Mouse (Mus musculus): ENCODE measurements around the gene Mthfr. TPM values are rescaled to one million over a fixed set of nuclear protein-coding genes. Genes with fewer than 3 reads are reported as not detected.

Mthfr gene
- 19.9 and 20.9 TPM in 2 replicates for polyA plus RNA-seq (2015; fragmentation: Nextera tagmentation; extraction: Ambion mirVana)

- under 1% methylated on average over 54 of the region's 54 CpGs for WGBS
- peaks cover 24% of the 10 kb centered on the region for H3K36me3 ChIP-seq
- H3K9ac ChIP-seq = peak within 1 kb of the TSS; percentile 86
- peak within 1 kb of the TSS; percentile 90 for H3K4me2 ChIP-seq
- H3K27me3 ChIP-seq = no peaks in the 10 kb centered on the region
- H3K9me3 ChIP-seq = no peaks in the 10 kb centered on the region
- H3K4me3 ChIP-seq = peak within 1 kb of the TSS; percentile 74
- ATAC-seq (ENCODE audit: low read depth) = peak; percentile 87
- peaks cover 60% of the 10 kb centered on the region for H3K4me1 ChIP-seq (replicated peaks)
- peak within 1 kb of the TSS; percentile 89 for H3K27ac ChIP-seq (replicated peaks)
These were observed at the start of gene Mthfr, which contains the start of gene Clcn6 for GRCm38 (mm10) chr4:148038600-148039253. Gene Mthfr, plus strand, starts transcription at chr4:148039077. Gene Clcn6, minus strand, starts transcription at chr4:148038821.

- Histone ChIP-seq H3K4me1 (replicated peaks) (no peaks in the 10 kb centered on the region; the same call in 1 of the 2 replicates), H3K4me3 (no peak overlapping the region), H3K4me2 (no peak overlapping the region), H3K36me3 (no peaks in the 10 kb centered on the region), H3K27ac (replicated peaks) (no peak overlapping the region), H3K9ac (no peak overlapping the region), H3K9me3 (no peaks in the 10 kb centered on the region), H3K27me3 (no peaks in the 10 kb centered on the region)
- 62% methylated on average over 7 of the region's 7 CpGs for WGBS
- ATAC-seq (ENCODE audit: low read depth) = no peak
These were observed 45.2 kb upstream of the Mthfr start for GRCm38 (mm10) chr4:147993571-147994095.

DNA sequence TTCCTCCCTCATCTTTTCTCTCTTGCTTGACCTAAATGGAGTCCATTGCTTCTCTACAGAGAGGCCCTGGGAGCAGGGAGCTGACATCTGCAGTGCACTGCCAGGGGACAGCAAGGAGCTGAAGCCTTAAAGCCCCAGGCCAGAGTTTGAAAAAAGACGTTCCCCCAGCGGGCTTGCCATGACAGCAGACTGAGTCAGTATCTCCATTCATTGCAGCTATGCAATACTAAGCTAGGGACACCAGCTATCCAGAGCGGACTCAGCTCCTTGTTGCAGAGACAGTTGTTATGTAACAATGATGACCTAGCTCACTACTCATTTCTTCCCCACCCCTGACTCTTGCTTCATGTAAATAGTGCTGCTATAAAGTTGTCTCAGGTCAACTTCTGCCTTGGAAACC lies 43.6 kb upstream of the Mthfr start:
- no peak for ATAC-seq (ENCODE audit: low read depth)
- 89% methylated on average over 3 of the region's 3 CpGs for WGBS
- H3K9ac ChIP-seq = no peak overlapping the region
- H3K4me3 ChIP-seq = no peak overlapping the region
- H3K4me2 ChIP-seq = no peak overlapping the region
- H3K4me1 ChIP-seq (replicated peaks) = peaks cover 9% of the 10 kb centered on the region
- no peaks in the 10 kb centered on the region for H3K9me3 ChIP-seq
- H3K36me3 ChIP-seq = no peaks in the 10 kb centered on the region
- no peaks in the 10 kb centered on the region for H3K27me3 ChIP-seq
- H3K27ac ChIP-seq (replicated peaks) = no peak overlapping the region

DNA sequence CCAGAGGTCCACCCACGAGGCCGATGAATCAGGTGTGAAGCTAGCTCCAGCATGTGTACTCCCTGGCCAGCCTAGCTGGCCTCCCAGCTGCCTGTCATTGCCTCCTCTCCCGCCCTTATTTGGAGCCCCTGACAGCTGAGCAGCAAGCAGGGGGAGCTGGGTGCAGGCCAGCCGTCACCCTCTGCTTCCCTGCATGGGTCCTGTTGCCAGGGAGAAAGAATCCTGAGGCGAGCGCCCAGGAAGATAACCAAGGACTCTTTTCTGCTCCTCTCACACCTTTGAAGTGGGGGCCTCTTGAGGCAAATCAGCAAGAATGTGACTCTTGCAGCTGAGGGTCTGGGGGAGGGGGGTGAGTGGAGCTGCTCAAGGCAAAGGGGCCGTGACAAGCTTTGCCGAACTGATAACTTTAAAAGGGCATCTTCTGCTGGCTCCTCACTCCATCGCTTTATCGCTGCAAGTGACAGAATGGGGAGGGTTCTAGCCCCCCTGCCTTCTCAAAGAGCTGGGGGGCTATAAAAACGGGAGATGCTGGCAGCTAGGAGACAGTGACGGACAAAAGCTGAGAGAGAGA lies 38.6 kb upstream of the Mthfr start, which contains the start of gene Nppa:
Gene Nppa, plus strand, starts transcription at position 521 of the 571 bp plus-strand sequence.
- H3K4me3 ChIP-seq = no peak within 1 kb of the TSS
- H3K9me3 ChIP-seq = no peaks in the 10 kb centered on the region
- WGBS = 29% methylated on average over 12 of the region's 12 CpGs
- H3K4me1 ChIP-seq (replicated peaks) = peaks cover 31% of the 10 kb centered on the region
- no peaks in the 10 kb centered on the region for H3K27me3 ChIP-seq
- ATAC-seq (ENCODE audit: low read depth) = peak; percentile 33; the same call in 1 of the 2 replicates
- peaks cover 26% of the 10 kb centered on the region for H3K36me3 ChIP-seq
- peak within 1 kb of the TSS; percentile 12; the same call in 1 of the 2 replicates for H3K9ac ChIP-seq
- H3K27ac ChIP-seq (replicated peaks) = peak within 1 kb of the TSS; percentile 65
- no peak within 1 kb of the TSS for H3K4me2 ChIP-seq

DNA sequence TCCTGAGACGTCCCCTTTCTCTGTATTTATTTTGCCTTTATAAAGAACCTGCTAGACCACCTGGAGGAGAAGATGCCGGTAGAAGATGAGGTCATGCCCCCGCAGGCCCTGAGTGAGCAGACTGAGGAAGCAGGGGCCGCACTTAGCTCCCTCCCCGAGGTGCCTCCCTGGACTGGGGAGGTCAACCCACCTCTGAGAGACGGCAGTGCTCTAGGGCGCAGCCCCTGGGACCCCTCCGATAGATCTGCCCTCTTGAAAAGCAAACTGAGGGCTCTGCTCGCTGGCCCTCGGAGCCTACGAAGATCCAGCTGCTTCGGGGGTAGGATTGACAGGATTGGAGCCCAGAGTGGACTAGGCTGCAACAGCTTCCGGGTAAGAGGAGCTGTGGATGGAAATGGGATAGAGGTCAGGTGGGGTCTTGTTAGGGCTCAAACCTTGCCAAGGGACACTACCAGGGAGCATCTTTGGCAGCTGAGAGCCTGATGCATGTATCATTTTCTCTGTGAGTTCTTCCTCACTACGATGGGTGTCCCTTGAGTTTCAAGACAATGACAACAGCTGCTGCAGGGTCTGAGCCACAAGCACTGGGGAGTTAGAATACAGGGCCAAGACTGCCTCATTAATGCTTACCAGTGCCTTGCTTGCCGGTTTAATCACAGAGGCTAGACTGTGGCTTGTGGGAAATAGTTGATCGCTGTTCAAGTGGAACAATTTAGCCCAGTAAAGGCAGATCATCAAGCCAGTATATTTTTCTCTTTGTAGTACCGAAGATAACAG lies 37.7 kb upstream of the Mthfr start:
- H3K9me3 ChIP-seq = no peaks in the 10 kb centered on the region
- peaks cover 36% of the 10 kb centered on the region for H3K36me3 ChIP-seq
- no peaks in the 10 kb centered on the region for H3K27me3 ChIP-seq
- ATAC-seq (ENCODE audit: low read depth) = no peak
- peak overlapping the region; percentile 65 for H3K27ac ChIP-seq (replicated peaks)
- H3K4me3 ChIP-seq = no peak overlapping the region
- peaks cover 31% of the 10 kb centered on the region for H3K4me1 ChIP-seq (replicated peaks)
- H3K9ac ChIP-seq = peak overlapping the region; percentile 12; the same call in 1 of the 2 replicates
- 71% methylated on average over 17 of the region's 17 CpGs for WGBS
- H3K4me2 ChIP-seq = no peak overlapping the region

DNA sequence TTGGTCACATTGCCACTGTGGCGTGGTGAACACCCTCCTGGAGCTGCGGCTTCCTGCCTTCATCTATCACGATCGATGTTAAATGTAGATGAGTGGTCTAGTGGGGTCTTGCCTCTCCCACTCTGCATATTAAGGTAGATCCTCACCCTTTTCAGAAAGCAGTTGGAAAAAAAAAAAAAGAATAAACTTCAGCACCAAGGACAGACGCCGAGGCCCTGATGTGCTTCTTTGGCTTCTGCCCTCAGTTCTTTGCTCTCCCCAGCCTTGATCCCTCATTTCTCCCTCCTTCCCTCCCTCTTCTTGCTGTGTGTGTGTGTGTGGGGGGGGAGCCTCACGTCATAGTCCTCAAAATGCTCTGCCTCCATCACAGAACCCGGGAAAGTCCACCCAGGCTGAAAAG lies 37.0 kb upstream of the Mthfr start:
- Histone ChIP-seq H3K4me3 (no peak overlapping the region), H3K9ac (no peak overlapping the region), H3K4me2 (no peak overlapping the region), H3K27ac (replicated peaks) (peak overlapping the region; percentile 65), H3K36me3 (peaks cover 42% of the 10 kb centered on the region), H3K9me3 (no peaks in the 10 kb centered on the region), H3K4me1 (replicated peaks) (peaks cover 31% of the 10 kb centered on the region), H3K27me3 (no peaks in the 10 kb centered on the region)
- WGBS = 45% methylated on average over 8 of the region's 8 CpGs
- ATAC-seq (ENCODE audit: low read depth) = no peak

- Histone ChIP-seq H3K9ac (no peak overlapping the region), H3K4me1 (replicated peaks) (peaks cover 31% of the 10 kb centered on the region), H3K9me3 (no peaks in the 10 kb centered on the region), H3K4me3 (no peak overlapping the region), H3K27me3 (no peaks in the 10 kb centered on the region), H3K27ac (replicated peaks) (no peak overlapping the region), H3K36me3 (peaks cover 67% of the 10 kb centered on the region), H3K4me2 (no peak overlapping the region)
- 88% methylated on average over 7 of the region's 7 CpGs for WGBS
- no peak for ATAC-seq (ENCODE audit: low read depth)
These were observed 34.5 kb upstream of the Mthfr start for GRCm38 (mm10) chr4:148004361-148004760.

GRCm38 (mm10) chr4:148008412-148008811 lies 30.5 kb upstream of the Mthfr start:
- H3K4me1 ChIP-seq (replicated peaks) = no peaks in the 10 kb centered on the region
- no peaks in the 10 kb centered on the region for H3K27me3 ChIP-seq
- no peak overlapping the region for H3K4me2 ChIP-seq
- no peak for ATAC-seq (ENCODE audit: low read depth)
- H3K9me3 ChIP-seq = no peaks in the 10 kb centered on the region
- peaks cover 100% of the 10 kb centered on the region for H3K36me3 ChIP-seq
- no peak overlapping the region for H3K4me3 ChIP-seq
- no peak overlapping the region for H3K9ac ChIP-seq
- no peak overlapping the region for H3K27ac ChIP-seq (replicated peaks)
- WGBS = 76% methylated on average over 4 of the region's 4 CpGs

DNA sequence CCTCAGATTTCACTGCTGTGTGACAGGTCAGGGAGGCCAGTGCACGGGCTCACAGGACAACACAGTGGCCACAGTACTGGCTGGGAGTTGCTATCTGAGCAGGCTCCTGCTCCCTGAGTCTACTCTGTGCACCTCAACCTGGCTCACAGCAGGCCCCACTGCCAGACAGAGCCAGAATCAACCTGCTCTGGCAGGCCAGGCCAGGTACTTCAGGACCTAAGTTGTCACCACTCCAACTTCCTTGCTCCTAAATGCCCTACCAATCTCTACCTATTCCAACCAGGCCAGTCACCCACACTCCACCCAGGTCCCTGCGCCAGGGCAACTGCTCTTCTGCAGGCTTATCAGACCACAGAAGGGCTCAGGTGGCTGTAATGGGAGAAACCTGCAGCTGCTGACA lies 29.2 kb upstream of the Mthfr start:
- no peak overlapping the region for H3K4me3 ChIP-seq
- H3K36me3 ChIP-seq = peaks cover 100% of the 10 kb centered on the region
- H3K9me3 ChIP-seq = no peaks in the 10 kb centered on the region
- ATAC-seq (ENCODE audit: low read depth) = no peak
- no peak overlapping the region for H3K4me2 ChIP-seq
- H3K9ac ChIP-seq = no peak overlapping the region
- no peak overlapping the region for H3K27ac ChIP-seq (replicated peaks)
- WGBS = 84% methylated on average over 2 of the region's 2 CpGs
- H3K4me1 ChIP-seq (replicated peaks) = no peaks in the 10 kb centered on the region
- H3K27me3 ChIP-seq = no peaks in the 10 kb centered on the region

DNA sequence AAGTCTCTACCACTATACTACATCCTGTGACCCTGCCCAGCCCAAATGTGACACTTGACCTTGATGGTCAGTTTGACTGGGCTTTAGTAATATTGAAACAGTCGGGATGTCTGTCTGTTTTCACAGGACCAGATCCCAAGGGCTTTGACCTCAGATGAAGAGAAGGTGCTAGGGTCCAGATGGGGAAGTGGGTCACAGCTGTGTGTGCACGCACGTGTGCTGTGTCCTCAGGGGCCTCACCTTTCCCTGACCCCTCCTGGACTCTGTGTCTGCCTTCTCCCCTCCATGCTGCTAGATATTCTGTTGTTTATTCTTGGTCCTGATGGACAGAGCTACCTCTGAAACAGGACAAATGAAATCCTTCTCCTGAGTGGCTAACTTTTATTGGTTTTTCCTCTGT lies 27.5 kb upstream of the Mthfr start:
- ATAC-seq (ENCODE audit: low read depth) = no peak
- H3K9me3 ChIP-seq = no peaks in the 10 kb centered on the region
- no peak overlapping the region for H3K27ac ChIP-seq (replicated peaks)
- H3K4me3 ChIP-seq = no peak overlapping the region
- WGBS = 62% methylated on average over 3 of the region's 3 CpGs
- no peaks in the 10 kb centered on the region for H3K27me3 ChIP-seq
- H3K36me3 ChIP-seq = peaks cover 100% of the 10 kb centered on the region
- no peaks in the 10 kb centered on the region for H3K4me1 ChIP-seq (replicated peaks)
- no peak overlapping the region for H3K4me2 ChIP-seq
- no peak overlapping the region for H3K9ac ChIP-seq

- Histone ChIP-seq H3K4me3 (no peak overlapping the region), H3K9ac (no peak overlapping the region), H3K27me3 (no peaks in the 10 kb centered on the region), H3K9me3 (no peaks in the 10 kb centered on the region), H3K4me2 (no peak overlapping the region), H3K4me1 (replicated peaks) (no peaks in the 10 kb centered on the region), H3K27ac (replicated peaks) (no peak overlapping the region), H3K36me3 (peaks cover 100% of the 10 kb centered on the region)
- WGBS = 87% methylated on average over 4 of the region's 4 CpGs
- ATAC-seq (ENCODE audit: low read depth) = no peak
These were observed 26.7 kb upstream of the Mthfr start for GRCm38 (mm10) chr4:148012216-148012615.

DNA sequence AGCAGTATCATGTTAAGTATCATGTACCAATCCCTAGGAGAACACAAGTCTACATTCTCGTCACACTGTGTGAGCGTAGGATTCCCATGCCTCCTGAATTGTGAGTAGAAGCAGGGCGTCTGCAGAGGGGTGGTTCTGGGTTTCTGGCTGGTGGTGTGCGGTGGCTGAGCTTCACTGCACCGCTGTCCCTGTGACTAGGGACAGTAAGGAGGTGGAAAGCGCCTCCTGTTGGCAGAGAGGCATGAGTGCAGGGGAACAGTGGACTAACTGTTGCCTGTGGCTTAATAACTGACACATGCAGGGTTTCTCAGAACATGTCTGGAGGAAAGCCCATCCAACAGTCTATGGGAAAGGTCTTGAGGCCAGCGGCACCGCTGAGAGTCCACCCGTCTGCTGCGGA lies 23.5 kb upstream of the Mthfr start:
- WGBS = 86% methylated on average over 10 of the region's 10 CpGs
- no peaks in the 10 kb centered on the region for H3K27me3 ChIP-seq
- ATAC-seq (ENCODE audit: low read depth) = no peak

More for the DNA sequence above, 23.5 kb upstream of the Mthfr start:
- H3K4me2 ChIP-seq = no peak overlapping the region
- H3K36me3 ChIP-seq = peaks cover 99% of the 10 kb centered on the region
- no peak overlapping the region for H3K27ac ChIP-seq (replicated peaks)
- H3K9ac ChIP-seq = no peak overlapping the region
- no peak overlapping the region for H3K4me3 ChIP-seq
- H3K9me3 ChIP-seq = no peaks in the 10 kb centered on the region
- peaks cover 18% of the 10 kb centered on the region; the same call in 1 of the 2 replicates for H3K4me1 ChIP-seq (replicated peaks)

All from neural tube, embryonic 13.5 days (tissue).